In the genomic region with DNA sequence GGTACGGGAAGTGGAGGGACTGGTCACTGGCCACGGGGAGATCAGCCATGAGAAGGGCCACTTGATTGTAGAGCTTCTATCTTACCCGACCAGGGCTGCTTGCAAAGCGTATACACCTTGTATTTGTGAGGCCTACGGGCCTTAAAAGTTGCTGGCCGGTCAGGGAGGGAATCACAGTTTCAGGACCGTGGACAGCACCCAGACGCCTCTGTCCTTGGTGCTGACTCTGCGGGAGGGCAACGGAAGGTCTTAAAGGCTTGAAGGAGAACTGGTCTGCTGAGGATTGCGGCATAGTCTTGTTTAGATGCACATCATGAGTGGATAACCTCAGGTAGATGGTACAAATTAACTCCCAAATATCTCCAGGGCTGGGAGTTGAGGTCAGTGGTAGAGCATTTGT, we compare ENCODE assay signal across 9 mouse cellular contexts. TPM values are rescaled to one million over a fixed set of nuclear protein-coding genes. Genes with fewer than 3 reads are reported as not detected.
A peak's percentile ranks its signal among the peaks of the same experiment; 100 is the strongest.
DNase-seq lines count a peak whose midpoint lies in the region; ATAC-seq lines count a peak whose summit lies in the region.
"Had no signal": no experiment of that assay in that cellular context is flagged by ENCODE, and none has a peak within 500 bp of the region (broad histone marks: within the 10 kb centered on the region; RNA-seq: fewer than 3 reads in every experiment).

No protein-coding gene starts in this region.

- DNase-seq in gastrocnemius, adult 18-20 months (ENCODE audit: low spot score) = peak; percentile 61
- DNase-seq in gastrocnemius, postnatal 25 days = no peak
- DNase-seq in urinary bladder, adult 18-20 months (ENCODE audit: low spot score in 2 of 2) = peak; percentile 25 to 73
- DNase-seq in urinary bladder, postnatal 10 days (ENCODE audit: low spot score) = no peak
- peak; percentile 72 for DNase-seq in thymus, postnatal 14 days
- DNase-seq in layer of hippocampus, adult 9-11 months = no peak

- ATAC-seq in granulocyte monocyte progenitor cell, adult 5-6 weeks (replicated peaks; ENCODE audit: poor library complexity, severe bottlenecking) = peak; percentile 83
- ATAC-seq in megakaryocyte, adult 5-6 weeks (ENCODE audit: poor library complexity, severe bottlenecking) = peak; percentile 73
- ATAC-seq: Patski had no signal

RNA-seq across cellular contexts. Expression of gene Swsap1, which starts 5.2 kb away (rescaled TPM):
- total RNA-seq in gastrocnemius, adult 18-20 months (2021) = 1 to 10 TPM; 2.1 to 2.3 TPM
- total RNA-seq in gastrocnemius, postnatal 25 days (2021) = 1 to 10 TPM; 1.6 to 2.7 TPM
- 7.8 and 9.9 TPM in 2 replicates for total RNA-seq in granulocyte monocyte progenitor cell, adult 5-6 weeks (2014; fragmentation: Nextera tagmentation)
- 7.6 and 8.2 TPM in 2 replicates for total RNA-seq in granulocyte monocyte progenitor cell, adult 5-6 weeks (2017)
- 3.7 and 4.3 TPM in 2 replicates for total RNA-seq in megakaryocyte, adult 5-6 weeks (2015)
- 6.5 and 6.6 TPM in 2 replicates for total RNA-seq in megakaryocyte, adult 5-6 weeks (2017)

RNA-seq across cellular contexts. Expression of gene Epor, which starts 13.0 kb away (rescaled TPM):
- under 1 TPM in 1 of 2 experiments, not detected in 1; 0.21 TPM for total RNA-seq in gastrocnemius, adult 18-20 months (2021)
- total RNA-seq in gastrocnemius, postnatal 25 days (2021) = under 1 TPM; 0.20 to 0.59 TPM
- 0.21 and 0.41 TPM in 2 replicates for total RNA-seq in granulocyte monocyte progenitor cell, adult 5-6 weeks (2014; fragmentation: Nextera tagmentation)
- 0.77 TPM in 1 of 2 replicates, not detected in the other for total RNA-seq in granulocyte monocyte progenitor cell, adult 5-6 weeks (2017)
- total RNA-seq in megakaryocyte, adult 5-6 weeks (2015) = 0.45 and 0.84 TPM in 2 replicates
- 0.28 and 1.2 TPM in 2 replicates for total RNA-seq in megakaryocyte, adult 5-6 weeks (2017)

RNA-seq across cellular contexts. Expression of gene Plppr2, which starts 13.5 kb away (rescaled TPM):
- under 1 TPM; 0.50 to 0.81 TPM for total RNA-seq in gastrocnemius, adult 18-20 months (2021)
- total RNA-seq in gastrocnemius, postnatal 25 days (2021) = under 1 TPM; 0.56 to 0.83 TPM
- 0.58 and 1.4 TPM in 2 replicates for total RNA-seq in granulocyte monocyte progenitor cell, adult 5-6 weeks (2014; fragmentation: Nextera tagmentation)
- total RNA-seq in granulocyte monocyte progenitor cell, adult 5-6 weeks (2017) = not detected in 2 replicates
- total RNA-seq in megakaryocyte, adult 5-6 weeks (2015) = 0.57 and 0.96 TPM in 2 replicates
- total RNA-seq in megakaryocyte, adult 5-6 weeks (2017) = 0.65 TPM in 1 of 2 replicates, not detected in the other

RNA-seq across cellular contexts. Expression of gene Tmem205, which starts 23.0 kb away (rescaled TPM):
- total RNA-seq in gastrocnemius, adult 18-20 months (2021) = 10 to 100 TPM; 10.5 to 13.8 TPM
- total RNA-seq in gastrocnemius, postnatal 25 days (2021) = 10 to 100 TPM in 1 of 2 experiments, 1 to 10 TPM in 1; 8.6 to 14.6 TPM
- 40.4 and 75.8 TPM in 2 replicates for total RNA-seq in granulocyte monocyte progenitor cell, adult 5-6 weeks (2014; fragmentation: Nextera tagmentation)
- total RNA-seq in granulocyte monocyte progenitor cell, adult 5-6 weeks (2017) = 21.1 and 33.3 TPM in 2 replicates
- 40.9 and 48.2 TPM in 2 replicates for total RNA-seq in megakaryocyte, adult 5-6 weeks (2015)
- total RNA-seq in megakaryocyte, adult 5-6 weeks (2017) = 8.0 and 14.1 TPM in 2 replicates

RNA-seq across cellular contexts. Expression of gene Ccdc159, which starts 23.1 kb away (rescaled TPM):
- under 1 TPM; 0.71 to 0.85 TPM for total RNA-seq in gastrocnemius, adult 18-20 months (2021)
- total RNA-seq in gastrocnemius, postnatal 25 days (2021) = under 1 TPM; 0.38 to 0.51 TPM
- total RNA-seq in granulocyte monocyte progenitor cell, adult 5-6 weeks (2014; fragmentation: Nextera tagmentation) = not detected in 2 replicates
- total RNA-seq in granulocyte monocyte progenitor cell, adult 5-6 weeks (2017) = 0.69 TPM in 1 of 2 replicates, not detected in the other
- 0.22 and 1.0 TPM in 2 replicates for total RNA-seq in megakaryocyte, adult 5-6 weeks (2015)
- total RNA-seq in megakaryocyte, adult 5-6 weeks (2017) = 0.53 TPM in 1 of 2 replicates, not detected in the other

Comparison
In these comparisons a context has a peak if more than half of its experiments do, and no peak if none do; other contexts are left out.
1. DNase-seq: peak in gastrocnemius, adult 18-20 months (single experiment), urinary bladder, adult 18-20 months (2 of 2) and thymus, postnatal 14 days (single experiment); none in gastrocnemius, postnatal 25 days (single experiment), urinary bladder, postnatal 10 days (single experiment) and layer of hippocampus, adult 9-11 months (single experiment).